Mouse (Mus musculus) adrenal gland, postnatal 10 days (tissue): Measurements from ENCODE around the gene Ssx2ip. TPM values are rescaled to one million over a fixed set of nuclear protein-coding genes. Genes with fewer than 3 reads are reported as not detected.

Experiments
- DNase-seq: peaks from one replicate; pipeline ENCODE4 v3.0.0; 2021; ENCODE audit warnings: mixed read lengths
- long read RNA-seq, 2 experiments: library from polyadenylated mRNA; stranded (forward); transcript quantifications; one replicate each; pipeline ENCODE4 v2.0.0; 2021
- total RNA-seq, 2 experiments: library from RNA; stranded (reverse); gene quantifications; 2 replicates each; pipeline ENCODE4 v1.2.3; 2021

The Ssx2ip gene
- total RNA-seq = 10 to 100 TPM; 12.5 to 17.3 TPM
- long read RNA-seq, experiment 1, partial matches to known transcripts = 1 of 21 reads
- long read RNA-seq, experiment 1, other reads (novel, unspliced or antisense) = 13 of 21 reads
- long read RNA-seq, experiment 2, partial matches to known transcripts = 1 of 25 reads
- long read RNA-seq, experiment 2, other reads (novel, unspliced or antisense) = 15 of 25 reads

- DNase-seq = peak; percentile 100
These were observed at the start of gene Ssx2ip for GRCm38 (mm10) chr3:146404311-146405201. Ssx2ip (plus strand) TSS chr3:146404642.

GRCm38 (mm10) chr3:146355146-146355545 lies 49.3 kb upstream of the Ssx2ip start:
- no peak for DNase-seq

- no peak for DNase-seq
These were observed 39.0 kb upstream of the Ssx2ip start for GRCm38 (mm10) chr3:146365471-146365870.

GRCm38 (mm10) chr3:146367058-146367457 lies 37.4 kb upstream of the Ssx2ip start:
- DNase-seq = no peak

- no peak for DNase-seq
These were observed 33.8 kb upstream of the Ssx2ip start for GRCm38 (mm10) chr3:146370553-146371095.

- no peak for DNase-seq
These were observed 33.2 kb upstream of the Ssx2ip start for GRCm38 (mm10) chr3:146371201-146371600.

GRCm38 (mm10) chr3:146374596-146375175 lies 29.8 kb upstream of the Ssx2ip start:
- no peak for DNase-seq

- DNase-seq = no peak
These were observed 29.2 kb upstream of the Ssx2ip start for GRCm38 (mm10) chr3:146375224-146375657.

GRCm38 (mm10) chr3:146376337-146377130 lies 27.9 kb upstream of the Ssx2ip start:
- no peak for DNase-seq

GRCm38 (mm10) chr3:146377216-146377615 lies 27.2 kb upstream of the Ssx2ip start:
- DNase-seq = no peak

- DNase-seq = no peak
These were observed 25.7 kb upstream of the Ssx2ip start for GRCm38 (mm10) chr3:146378753-146379152.

- DNase-seq = no peak
These were observed 24.5 kb upstream of the Ssx2ip start for GRCm38 (mm10) chr3:146379740-146380466.

GRCm38 (mm10) chr3:146380874-146381273 lies 23.6 kb upstream of the Ssx2ip start:
- no peak for DNase-seq

GRCm38 (mm10) chr3:146381471-146381870 lies 23.0 kb upstream of the Ssx2ip start:
- DNase-seq = no peak

- DNase-seq = no peak
These were observed 17.6 kb upstream of the Ssx2ip start for GRCm38 (mm10) chr3:146386800-146387199.

- no peak for DNase-seq
These were observed 11.7 kb upstream of the Ssx2ip start for GRCm38 (mm10) chr3:146392656-146393321.

GRCm38 (mm10) chr3:146393641-146394100 lies 10.8 kb upstream of the Ssx2ip start:
- no peak for DNase-seq

- DNase-seq = no peak
These were observed 8.2 kb upstream of the Ssx2ip start for GRCm38 (mm10) chr3:146396256-146396655.

GRCm38 (mm10) chr3:146396934-146397333 lies 7.5 kb upstream of the Ssx2ip start:
- DNase-seq = no peak

- DNase-seq = no peak
These were observed 6.6 kb upstream of the Ssx2ip start for GRCm38 (mm10) chr3:146397847-146398246.

- no peak for DNase-seq
These were observed 5.2 kb upstream of the Ssx2ip start for GRCm38 (mm10) chr3:146399203-146399602.
